Mouse (Mus musculus): Measurements from ENCODE around the gene Naaa. TPM values are rescaled to one million over a fixed set of nuclear protein-coding genes. Genes with fewer than 3 reads are reported as not detected.

Naaa gene
- total and polyA plus RNA-seq, 2 experiments from 2014 or later = 7.5 to 9.7 TPM

DNA sequence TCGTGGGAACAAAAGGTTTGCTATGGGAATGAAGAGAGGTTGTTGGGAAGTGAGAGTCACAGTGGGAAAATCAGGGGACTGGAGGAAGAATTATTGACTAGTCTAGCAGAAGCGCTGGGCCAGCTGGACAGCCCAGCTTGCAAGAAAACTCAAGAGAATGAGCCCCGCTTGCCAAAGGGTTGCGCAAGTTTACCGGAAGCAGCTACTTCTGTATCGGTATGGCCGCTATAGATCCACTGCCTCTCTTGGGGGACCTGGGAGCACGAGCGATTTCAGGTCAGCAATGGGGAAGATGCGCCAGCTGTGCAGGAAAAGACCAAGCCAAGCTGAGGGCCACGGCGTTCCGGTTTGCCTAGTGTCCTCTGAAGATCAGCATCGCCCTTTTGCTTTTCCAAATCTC is 40.6 kb upstream of the Naaa start:
- no peak overlapping the region for H3K4me2 ChIP-seq (ENCODE audit: low read depth, low read length)
- H3K36me3 ChIP-seq (replicated peaks; ENCODE audit: control insufficient read depth, insufficient read depth, low read length) = no peaks in the 10 kb centered on the region
- no peak overlapping the region for H3K9ac ChIP-seq (replicated peaks; ENCODE audit: low read depth, low read length)
- no peak overlapping the region for H3K4me3 ChIP-seq (ENCODE audit: low read depth, low read length)
- ATAC-seq (ENCODE audit: insufficient read depth, low read depth) = no peak
- no peaks in the 10 kb centered on the region for H3K27me3 ChIP-seq (ENCODE audit: control insufficient read depth, insufficient read depth, low read length)
- DNase-seq (ENCODE audit: low spot score) = no peak
- peaks cover under 1% of the 10 kb centered on the region; the same call in 1 of the 2 replicates for H3K4me1 ChIP-seq (ENCODE audit: control insufficient read depth, insufficient read depth)
- 85% methylated on average over 14 of the region's 14 CpGs for WGBS
- TF ChIP-seq EP300 (IDR thresholded peaks at IDR 0.05; ENCODE audit: low read depth) (no peak), CTCF (IDR thresholded peaks at IDR 0.05; ENCODE audit: low read depth) (no peak)
- no peaks in the 10 kb centered on the region for H3K9me3 ChIP-seq (replicated peaks; ENCODE audit: control insufficient read depth, low read length)
- H3K27ac ChIP-seq (ENCODE audit: low read depth) = no peak overlapping the region

DNA sequence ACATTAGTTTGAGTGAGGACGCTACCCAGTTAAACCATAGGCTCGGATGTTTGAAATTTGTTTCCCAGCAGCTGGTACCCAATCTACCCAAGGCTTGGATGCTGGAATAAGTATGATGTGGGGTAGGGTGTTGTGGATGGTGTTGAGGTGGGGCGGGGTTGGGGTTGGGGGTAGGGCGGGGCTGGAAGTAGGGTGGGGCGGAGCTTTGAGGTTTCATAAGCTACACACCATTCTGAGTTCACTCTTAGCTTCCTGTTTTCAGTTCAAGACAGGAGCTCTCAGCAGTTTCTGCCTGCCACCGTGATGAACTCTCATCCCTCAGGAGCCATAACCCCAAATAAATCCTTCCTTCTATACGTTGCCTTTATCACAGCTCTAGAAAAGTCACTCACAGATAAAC is 40.1 kb upstream of the Naaa start:
- no peak overlapping the region for H3K9ac ChIP-seq (replicated peaks; ENCODE audit: low read depth, low read length)
- H3K36me3 ChIP-seq (replicated peaks; ENCODE audit: control insufficient read depth, insufficient read depth, low read length) = no peaks in the 10 kb centered on the region
- H3K27ac ChIP-seq (ENCODE audit: low read depth) = no peak overlapping the region
- no peak overlapping the region for H3K4me2 ChIP-seq (ENCODE audit: low read depth, low read length)
- TF ChIP-seq CTCF (IDR thresholded peaks at IDR 0.05; ENCODE audit: low read depth) = no peak
- no peak for TF ChIP-seq EP300 (IDR thresholded peaks at IDR 0.05; ENCODE audit: low read depth)
- no peaks in the 10 kb centered on the region for H3K27me3 ChIP-seq (ENCODE audit: control insufficient read depth, insufficient read depth, low read length)
- DNase-seq (ENCODE audit: low spot score) (no peak), ATAC-seq (ENCODE audit: insufficient read depth, low read depth) (no peak)
- no peaks in the 10 kb centered on the region for H3K9me3 ChIP-seq (replicated peaks; ENCODE audit: control insufficient read depth, low read length)
- H3K4me3 ChIP-seq (ENCODE audit: low read depth, low read length) = no peak overlapping the region
- H3K4me1 ChIP-seq (ENCODE audit: control insufficient read depth, insufficient read depth) = no peaks in the 10 kb centered on the region
- 81% methylated on average over 7 of the region's 7 CpGs for WGBS

DNA sequence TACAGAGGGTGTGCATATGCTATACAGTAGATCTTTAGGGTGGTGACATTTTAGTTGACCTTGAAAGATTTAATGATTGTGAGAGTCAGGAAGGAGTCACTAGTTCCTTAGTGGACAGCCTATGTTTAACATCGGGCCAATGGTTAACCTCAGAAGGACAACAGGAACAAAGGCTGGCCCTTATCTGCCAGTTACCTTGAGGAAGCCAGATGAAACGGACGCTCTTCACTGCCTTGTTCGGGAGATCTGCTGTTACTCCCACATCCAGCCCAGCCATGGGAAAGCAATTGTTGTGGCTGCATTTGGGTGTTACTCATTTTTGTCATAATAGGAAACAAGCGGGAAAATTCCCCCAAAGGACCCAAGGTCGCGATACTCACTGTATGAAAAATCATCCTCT is 35.8 kb upstream of the Naaa start:
- H3K27me3 ChIP-seq (ENCODE audit: control insufficient read depth, insufficient read depth, low read length) = no peaks in the 10 kb centered on the region
- no peak for DNase-seq (ENCODE audit: low spot score)
- H3K4me2 ChIP-seq (ENCODE audit: low read depth, low read length) = no peak overlapping the region
- ATAC-seq (ENCODE audit: insufficient read depth, low read depth) = no peak
- TF ChIP-seq CTCF (IDR thresholded peaks at IDR 0.05; ENCODE audit: low read depth) (no peak), EP300 (IDR thresholded peaks at IDR 0.05; ENCODE audit: low read depth) (no peak)
- H3K4me1 ChIP-seq (ENCODE audit: control insufficient read depth, insufficient read depth) = peaks cover 4% of the 10 kb centered on the region; the same call in 1 of the 2 replicates
- H3K4me3 ChIP-seq (ENCODE audit: low read depth, low read length) = no peak overlapping the region
- WGBS = 43% methylated on average over 7 of the region's 7 CpGs
- H3K9ac ChIP-seq (replicated peaks; ENCODE audit: low read depth, low read length) = no peak overlapping the region
- no peaks in the 10 kb centered on the region for H3K9me3 ChIP-seq (replicated peaks; ENCODE audit: control insufficient read depth, low read length)
- no peak overlapping the region for H3K27ac ChIP-seq (ENCODE audit: low read depth)
- H3K36me3 ChIP-seq (replicated peaks; ENCODE audit: control insufficient read depth, insufficient read depth, low read length) = no peaks in the 10 kb centered on the region

DNA sequence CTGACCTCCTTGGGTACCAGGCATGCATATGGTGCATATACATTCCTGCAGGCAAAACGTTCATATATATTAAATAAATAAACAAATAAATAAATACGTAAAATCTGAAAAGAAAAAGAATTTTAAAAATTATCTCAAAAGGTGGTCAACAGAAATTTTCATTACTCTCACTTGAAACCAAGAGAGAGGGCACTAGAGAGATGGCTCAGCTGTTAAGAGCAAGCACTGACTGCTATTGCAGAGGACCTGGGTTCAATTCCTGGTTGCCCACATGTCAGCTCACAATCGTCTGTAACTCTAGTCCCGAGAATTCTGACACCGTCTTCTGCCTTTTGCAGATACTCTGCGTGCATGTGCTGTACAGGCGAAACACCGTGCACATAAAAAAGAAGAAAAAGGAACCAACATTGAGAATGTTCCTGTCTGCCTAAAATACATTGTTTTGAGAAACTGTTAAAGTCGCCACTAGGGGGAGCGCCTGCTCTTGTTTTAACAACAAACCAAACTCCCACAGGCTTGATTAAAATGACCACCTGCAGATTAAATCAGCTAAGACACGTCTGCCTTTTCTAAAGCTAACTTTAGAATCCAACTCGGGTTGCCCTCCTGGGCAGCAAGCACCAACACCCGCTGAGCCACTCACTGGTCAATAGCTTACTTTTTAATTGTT is 34.2 kb upstream of the Naaa start:
- WGBS = 13% methylated on average over 13 of the region's 13 CpGs
- TF ChIP-seq EP300 (IDR thresholded peaks at IDR 0.05; ENCODE audit: low read depth) (no peak), CTCF (IDR thresholded peaks at IDR 0.05; ENCODE audit: low read depth) (peak; percentile 68)
- Histone ChIP-seq H3K27ac (ENCODE audit: low read depth) (no peak overlapping the region), H3K4me1 (ENCODE audit: control insufficient read depth, insufficient read depth) (peaks cover 9% of the 10 kb centered on the region; the same call in 1 of the 2 replicates), H3K4me3 (ENCODE audit: low read depth, low read length) (no peak overlapping the region), H3K27me3 (ENCODE audit: control insufficient read depth, insufficient read depth, low read length) (no peaks in the 10 kb centered on the region), H3K9me3 (replicated peaks; ENCODE audit: control insufficient read depth, low read length) (no peaks in the 10 kb centered on the region), H3K36me3 (replicated peaks; ENCODE audit: control insufficient read depth, insufficient read depth, low read length) (no peaks in the 10 kb centered on the region), H3K9ac (replicated peaks; ENCODE audit: low read depth, low read length) (no peak overlapping the region), H3K4me2 (ENCODE audit: low read depth, low read length) (no peak overlapping the region)
- no peak for ATAC-seq (ENCODE audit: insufficient read depth, low read depth)
- DNase-seq (ENCODE audit: low spot score) = peak; percentile 89

GRCm38 (mm10) chr5:92309681-92310511 is 31.9 kb upstream of the Naaa start, which contains the start of gene Sdad1:
TSS of gene Sdad1 (minus strand) at chr5:92310479.
- peaks cover 9% of the 10 kb centered on the region; the same call in 1 of the 2 replicates for H3K4me1 ChIP-seq (ENCODE audit: control insufficient read depth, insufficient read depth)
- H3K9me3 ChIP-seq (replicated peaks; ENCODE audit: control insufficient read depth, low read length) = no peaks in the 10 kb centered on the region
- 2% methylated on average over 41 of the region's 41 CpGs for WGBS
- peak within 1 kb of the TSS; percentile 46; the same call in 1 of the 2 replicates for H3K27ac ChIP-seq (ENCODE audit: low read depth)
- no peaks in the 10 kb centered on the region for H3K27me3 ChIP-seq (ENCODE audit: control insufficient read depth, insufficient read depth, low read length)
- H3K36me3 ChIP-seq (replicated peaks; ENCODE audit: control insufficient read depth, insufficient read depth, low read length) = peaks cover 13% of the 10 kb centered on the region
- H3K9ac ChIP-seq (replicated peaks; ENCODE audit: low read depth, low read length) = peak within 1 kb of the TSS; percentile 72
- H3K4me2 ChIP-seq (ENCODE audit: low read depth, low read length) = peak within 1 kb of the TSS; percentile 94
- DNase-seq (ENCODE audit: low spot score) (peak; percentile 90), ATAC-seq (ENCODE audit: insufficient read depth, low read depth) (peak; percentile 92)
- TF ChIP-seq CTCF (IDR thresholded peaks at IDR 0.05; ENCODE audit: low read depth) (peak; percentile 66), EP300 (IDR thresholded peaks at IDR 0.05; ENCODE audit: low read depth) (peak; percentile 71; the same call in 1 of the 2 replicates)
- H3K4me3 ChIP-seq (ENCODE audit: low read depth, low read length) = peak within 1 kb of the TSS; percentile 90
